Mouse (Mus musculus) gastrocnemius, postnatal 25 days (tissue): Measurements from ENCODE around the gene Zbtb7a. TPM values are rescaled to one million over a fixed set of nuclear protein-coding genes. Genes with fewer than 3 reads are reported as not detected.

Experiments
- DNase-seq: peaks from one replicate; pipeline ENCODE4 v3.0.0; 2022
- microRNA-seq, 2 experiments: library from miRNA; unstranded; fragments of <30 nt; microRNA quantifications; one replicate each; pipeline ENCODE4 v1.2.0; 2021; ENCODE audit warnings: borderline replicate concordance in 2 of 2
- total RNA-seq, 2 experiments: library from RNA; stranded (reverse); gene quantifications; 1 replicate in 1 of 2; 2 replicates in 1 of 2; pipeline ENCODE4 v1.2.3; 2021

The Zbtb7a gene
- total RNA-seq, 2 experiments from 2014 or later, result 21.4 to 22.3 TPM

GRCm38 (mm10) chr10:81190236-81190911 lies 55.4 kb downstream of the Zbtb7a start:
- DNase-seq, result no peak

- no peak for DNase-seq
Observed at GRCm38 (mm10) chr10:81190912-81191321, 55.9 kb downstream of the Zbtb7a start.

- peak; percentile 11 for DNase-seq
Observed at GRCm38 (mm10) chr10:81191342-81191982, 56.4 kb downstream of the Zbtb7a start.

GRCm38 (mm10) chr10:81192270-81192967 lies 57.4 kb downstream of the Zbtb7a start:
- DNase-seq, result peak; percentile 87

GRCm38 (mm10) chr10:81192968-81193501 lies 58.0 kb downstream of the Zbtb7a start:
- DNase-seq, result peak; percentile 61

- peak; percentile 85 for DNase-seq
Observed at GRCm38 (mm10) chr10:81193991-81194774, 59.2 kb downstream of the Zbtb7a start.

- DNase-seq, result peak; percentile 82
Observed at GRCm38 (mm10) chr10:81195300-81195699, 60.3 kb downstream of the Zbtb7a start.

GRCm38 (mm10) chr10:81196470-81197065 lies 61.5 kb downstream of the Zbtb7a start:
- peak; percentile 50 for DNase-seq

- DNase-seq, result no peak
Observed at GRCm38 (mm10) chr10:81197305-81197704, 62.3 kb downstream of the Zbtb7a start.

GRCm38 (mm10) chr10:81198230-81198629 lies 63.2 kb downstream of the Zbtb7a start:
- DNase-seq, result no peak

GRCm38 (mm10) chr10:81198990-81199389 lies 64.0 kb downstream of the Zbtb7a start:
- DNase-seq, result no peak

GRCm38 (mm10) chr10:81200141-81200540 lies 65.1 kb downstream of the Zbtb7a start:
- DNase-seq, result no peak

GRCm38 (mm10) chr10:81200605-81201287 lies 65.7 kb downstream of the Zbtb7a start:
- DNase-seq, result no peak

- DNase-seq, result peak; percentile 80
Observed at GRCm38 (mm10) chr10:81201807-81202758, 67.1 kb downstream of the Zbtb7a start, which contains the start of gene Nmrk2. Gene Nmrk2, minus strand, starts transcription at chr10:81202051.

Small RNA genes lying within 50 kb of the gene (microRNA-seq; reads per million reads assigned to microRNA genes)
- gene Mir5615-1, result 0 reads per million in 2 experiments
- gene Mir5615-2, result 0 reads per million in 2 experiments

Other genes with a start within 250 kb of the Zbtb7a start
- gene Timm13, start 234.3 kb upstream of the Zbtb7a start, total RNA-seq, result 100 to 1,000 TPM; 114 to 125 TPM
- gene Lmnb2, start 217.0 kb upstream of the Zbtb7a start, total RNA-seq, result 1 to 10 TPM; 3.7 to 5.1 TPM
- gene Gadd45b, start 205.1 kb upstream of the Zbtb7a start, total RNA-seq, result 10 to 100 TPM; 12.7 to 30.0 TPM
- gene Gng7, start 120.3 kb upstream of the Zbtb7a start, total RNA-seq, result 1 to 10 TPM in 1 of 2 experiments, under 1 TPM in 1; 0.61 to 1.1 TPM
- under 1 TPM in 1 of 2 experiments, not detected in 1; 0.51 TPM for gene Diras1, start 109.6 kb upstream of the Zbtb7a start, total RNA-seq
- gene Slc39a3, start 97.8 kb upstream of the Zbtb7a start, total RNA-seq, result 10 to 100 TPM; 13.5 to 13.9 TPM
- gene Sgta, start 75.0 kb upstream of the Zbtb7a start, total RNA-seq, result 10 to 100 TPM; 82.2 to 85.2 TPM
- gene Thop1, start 65.2 kb upstream of the Zbtb7a start, total RNA-seq, result 10 to 100 TPM; 18.5 to 22.9 TPM
- under 1 TPM; 0.10 to 0.83 TPM for gene Creb3l3, start 36.3 kb upstream of the Zbtb7a start, total RNA-seq
- gene Map2k2, start 29.3 kb upstream of the Zbtb7a start, total RNA-seq, result 100 to 1,000 TPM; 149 to 161 TPM
- 10 to 100 TPM; 11.7 to 14.2 TPM for gene Pias4, start 32.7 kb downstream of the Zbtb7a start, total RNA-seq
- 100 to 1,000 TPM; 838 to 862 TPM for gene Eef2, start 41.4 kb downstream of the Zbtb7a start, total RNA-seq
- gene Dapk3, start 47.8 kb downstream of the Zbtb7a start, total RNA-seq, result 10 to 100 TPM; 22.3 to 22.4 TPM
- gene 4930442H23Rik, start 48.6 kb downstream of the Zbtb7a start, total RNA-seq, result not detected
- 10 to 100 TPM; 41.1 to 57.7 TPM for gene Nmrk2, start 66.8 kb downstream of the Zbtb7a start, total RNA-seq
- not detected for gene Atcay, start 95.6 kb downstream of the Zbtb7a start, total RNA-seq
- gene Zfr2, start 97.9 kb downstream of the Zbtb7a start, total RNA-seq, result 1 to 10 TPM; 1.9 to 3.0 TPM
- under 1 TPM; 0.13 to 0.23 TPM for gene Matk, start 117.7 kb downstream of the Zbtb7a start, total RNA-seq
- gene Mrpl54, start 131.7 kb downstream of the Zbtb7a start, total RNA-seq, result 10 to 100 TPM; 87.0 to 90.0 TPM
- 100 to 1,000 TPM; 102 to 106 TPM for gene Apba3, start 131.7 kb downstream of the Zbtb7a start, total RNA-seq
- not detected for gene Tjp3, start 156.4 kb downstream of the Zbtb7a start, total RNA-seq
- 10 to 100 TPM; 20.3 to 20.6 TPM for gene Pip5k1c, start 157.7 kb downstream of the Zbtb7a start, total RNA-seq
- 1 to 10 TPM; 7.9 to 8.3 TPM for gene Cactin, start 185.9 kb downstream of the Zbtb7a start, total RNA-seq
- under 1 TPM; 0.83 to 1.00 TPM for gene Tbxa2r, start 193.5 kb downstream of the Zbtb7a start, total RNA-seq
- 1 to 10 TPM; 1.0 to 1.3 TPM for gene Gipc3, start 208.0 kb downstream of the Zbtb7a start, total RNA-seq
- 10 to 100 TPM; 22.9 to 29.6 TPM for gene Hmg20b, start 215.3 kb downstream of the Zbtb7a start, total RNA-seq
- gene Mfsd12, start 222.3 kb downstream of the Zbtb7a start, total RNA-seq, result 1 to 10 TPM; 2.3 to 2.9 TPM
- gene 4930404N11Rik, start 230.6 kb downstream of the Zbtb7a start, total RNA-seq, result under 1 TPM; 0.48 to 0.49 TPM
- 10 to 100 TPM; 13.5 to 14.0 TPM for gene Fzr1, start 243.3 kb downstream of the Zbtb7a start, total RNA-seq
- 10 to 100 TPM; 41.1 to 41.2 TPM for gene Dohh, start 249.2 kb downstream of the Zbtb7a start, total RNA-seq
- gene Gm48551, start 249.2 kb downstream of the Zbtb7a start, total RNA-seq, result 1 to 10 TPM in 1 of 2 experiments, under 1 TPM in 1; 0.78 to 1.0 TPM